Mouse (Mus musculus) heart, postnatal 0 days (tissue): ENCODE measurements at regions not wholly inside any gene's neighbourhood (a gene's known extent, or its start where the extent isn't known, plus 50 kb on each side); places are given as distances from the start of the nearest gene placed in this dataset.

Experiments
- CTCF ChIP-seq: IDR thresholded peaks from 2 replicates; pipeline ENCODE4 v1.5.1; 2016; ENCODE audit warnings: antibody characterized with exemption, control low read depth, low read depth
- EP300 ChIP-seq: IDR thresholded peaks from 2 replicates; pipeline ENCODE4 v1.6.1; 2016; ENCODE audit warnings: antibody characterized with exemption, low read depth

GRCm38 (mm10) chr7:83084496-83085082, 217.5 kb downstream of the Mex3b start:
- no peak for TF ChIP-seq EP300
- TF ChIP-seq CTCF = no peak
